Mouse (Mus musculus): ENCODE results near the gene Kdm8.

GRCm38 (mm10) chr7:125482339-125482738, 37.9 kb downstream of the Kdm8 start:
- no peak for TF ChIP-seq CTCF (IDR thresholded peaks at IDR 0.05; ENCODE audit: control insufficient read depth, insufficient read depth, low read length)
- TF ChIP-seq POLR2A (IDR thresholded peaks at IDR 0.05; ENCODE audit: borderline replicate concordance, control insufficient read depth, low read depth, low read length), result no peak

Data from bone marrow, adult 2 months (tissue).